Mouse (Mus musculus) bone marrow, adult 2 months (tissue): ENCODE measurements around the gene Bcl11a. TPM values are rescaled to one million over a fixed set of nuclear protein-coding genes. Genes with fewer than 3 reads are reported as not detected.

Source experiments
- H3K27ac ChIP-seq: fragments of 200-500 bp; 2 replicates; pipeline ENCODE4 v1.5.1; 2012; ENCODE audit warnings: low read depth, mild to moderate bottlenecking, control low read depth, inconsistent platforms, low read length; ENCODE audit not compliant: control insufficient read depth, poor library complexity, insufficient read depth
- H3K4me1 ChIP-seq: fragments of 200-500 bp; 2 replicates; pipeline ENCODE4 v1.6.1; 2011; ENCODE audit warnings: low read length; ENCODE audit not compliant: control insufficient read depth, insufficient read depth
- H3K4me3 ChIP-seq: fragments of 200-500 bp; replicated peaks from 2 replicates; pipeline ENCODE3; 2011; ENCODE audit warnings: mild to moderate bottlenecking, low read depth, low read length, control low read depth; ENCODE audit not compliant: control insufficient read depth
- CTCF ChIP-seq: fragments of 200-500 bp; IDR thresholded peaks from 2 replicates; pipeline ENCODE4 v1.5.1; 2011; ENCODE audit warnings: low read length, control low read depth; ENCODE audit not compliant: control insufficient read depth, insufficient read depth
- POLR2A ChIP-seq: fragments of 200-500 bp; IDR thresholded peaks from 2 replicates; pipeline ENCODE4 v1.6.1; 2011; ENCODE audit warnings: low read depth, mild to moderate bottlenecking, control low read depth, low read length, borderline replicate concordance; ENCODE audit not compliant: control insufficient read depth
- WGBS: fragments of 180-500 bp; shearing (Covaris S2); methylation state at CpG from one replicate; pipeline ENCODE4 v1.1.7; 2018; 5-methylcytosine and 5-hydroxymethylcytosine counted together
- polyA plus RNA-seq: library from polyadenylated mRNA; stranded (reverse); fragments of >200 nt; gene quantifications from 2 replicates; pipeline ENCODE4 v1.2.4, GENCODE M21; 2011; ENCODE audit warnings: low replicate concordance; ENCODE audit not compliant: missing spikeins, insufficient read depth, insufficient read length

Bcl11a gene
- polyA plus RNA-seq, 1 experiment, result 23.5 TPM

- no peaks in the 10 kb centered on the region; the same call in 1 of the 2 replicates for H3K4me1 ChIP-seq
- TF ChIP-seq CTCF (0 out of 2 replicates have a peak, but pooled peaks have one; percentile 30), POLR2A (peak; percentile 56; the same call in 1 of the 2 replicates)
- WGBS, result under 1% methylated on average over 59 of the region's 59 CpGs
- H3K27ac ChIP-seq, result peak overlapping the region; percentile 88
- H3K4me3 ChIP-seq, result peak overlapping the region; percentile 94
Observed at GRCm38 (mm10) chr11:24076821-24077730, 780 bp upstream of the Bcl11a start.

GRCm38 (mm10) chr11:24078706-24079316 lies 955 bp downstream of the Bcl11a start:
- no peaks in the 10 kb centered on the region; the same call in 1 of the 2 replicates for H3K4me1 ChIP-seq
- WGBS, result under 1% methylated on average over 33 of the region's 38 CpGs
- H3K27ac ChIP-seq, result peak overlapping the region; percentile 84
- TF ChIP-seq POLR2A, result peak; percentile 45; the same call in 1 of the 2 replicates
- no peak for TF ChIP-seq CTCF
- peak overlapping the region; percentile 76 for H3K4me3 ChIP-seq

GRCm38 (mm10) chr11:24079392-24080391 lies 1.8 kb downstream of the Bcl11a start:
- peak overlapping the region; percentile 76 for H3K4me3 ChIP-seq
- no peak for TF ChIP-seq CTCF
- TF ChIP-seq POLR2A, result peak; percentile 22; the same call in 1 of the 2 replicates
- peak overlapping the region; percentile 87 for H3K27ac ChIP-seq
- peaks cover 2% of the 10 kb centered on the region; the same call in 1 of the 2 replicates for H3K4me1 ChIP-seq
- WGBS, result 1% methylated on average over 43 of the region's 43 CpGs

- peak overlapping the region; percentile 76 for H3K4me3 ChIP-seq
- WGBS, result under 1% methylated on average over 30 of the region's 30 CpGs
- H3K27ac ChIP-seq, result peak overlapping the region; percentile 43
- TF ChIP-seq POLR2A (no peak), CTCF (no peak)
- H3K4me1 ChIP-seq, result peaks cover 2% of the 10 kb centered on the region; the same call in 1 of the 2 replicates
Observed at GRCm38 (mm10) chr11:24080541-24080940, 2.7 kb downstream of the Bcl11a start.

GRCm38 (mm10) chr11:24081016-24081686 lies 3.3 kb downstream of the Bcl11a start:
- Histone ChIP-seq H3K4me3 (peak overlapping the region; percentile 76), H3K4me1 (peaks cover 3% of the 10 kb centered on the region; the same call in 1 of the 2 replicates), H3K27ac (peak overlapping the region; percentile 73)
- TF ChIP-seq POLR2A, result no peak
- TF ChIP-seq CTCF, result peak; percentile 41
- WGBS, result 1% methylated on average over 35 of the region's 35 CpGs

- WGBS, result under 1% methylated on average over 43 of the region's 43 CpGs
- no peak for TF ChIP-seq CTCF
- TF ChIP-seq POLR2A, result peak; percentile 53; the same call in 1 of the 2 replicates
- Histone ChIP-seq H3K4me1 (peaks cover 4% of the 10 kb centered on the region; the same call in 1 of the 2 replicates), H3K27ac (peak overlapping the region; percentile 73), H3K4me3 (peak overlapping the region; percentile 70)
Observed at GRCm38 (mm10) chr11:24081687-24082384, 4.0 kb downstream of the Bcl11a start.
